Mouse (Mus musculus) small intestine, adult 2 months (tissue): ENCODE results near the gene D630039A03Rik.

Experiments used
- CTCF ChIP-seq: fragments of 200-500 bp; IDR thresholded peaks from 2 replicates; pipeline ENCODE4 v1.5.1; 2012; ENCODE audit warnings: low read depth, mild to moderate bottlenecking, control low read depth, inconsistent platforms, low read length, moderate library complexity, mixed read lengths; ENCODE audit not compliant: insufficient replicate concordance, insufficient read length; ENCODE audit errors: extremely low read depth
- POLR2A ChIP-seq: fragments of 200-500 bp; IDR thresholded peaks from 2 replicates; pipeline ENCODE4 v1.6.1; 2012; ENCODE audit warnings: low read depth, mild to moderate bottlenecking, control low read depth, inconsistent platforms, low read length, moderate library complexity

- TF ChIP-seq CTCF = no peak
- TF ChIP-seq POLR2A = no peak
Observed at GRCm38 (mm10) chr4:57949866-57950265, 33.8 kb upstream of the D630039A03Rik start.
